Mouse (Mus musculus) CH12.LX (cell line): ENCODE results near the gene Dcst2. TPM values are rescaled to one million over a fixed set of nuclear protein-coding genes. Genes with fewer than 3 reads are reported as not detected.

Source experiments
- DNase-seq: peaks from one replicate; pipeline ENCODE4 v3.0.0-alpha.2; 2013; ENCODE audit errors: extremely low read depth
- H3K27ac ChIP-seq: 2 replicates; pipeline ENCODE4 v1.5.1; 2012; ENCODE audit warnings: low read depth, mild to moderate bottlenecking, control low read depth, moderate library complexity; ENCODE audit not compliant: insufficient read depth
- H3K27me3 ChIP-seq: replicated peaks from 2 replicates; pipeline ENCODE3; 2012; ENCODE audit warnings: inconsistent platforms
- H3K36me3 ChIP-seq, 2 experiments: replicated peaks in 1 of 2; 2 replicates each; pipeline versions ENCODE3 to v1.6.1; 2012; ENCODE audit warnings: inconsistent platforms in 1 of 2, low read length in 1 of 2, mild to moderate bottlenecking in 1 of 2, mixed read lengths in 1 of 2, moderate library complexity in 1 of 2; ENCODE audit not compliant: control insufficient read depth in 1 of 2, insufficient read depth in 1 of 2
- H3K4me1 ChIP-seq, 2 experiments: 2 replicates each; pipeline ENCODE4 v1.6.1; 2012; ENCODE audit warnings: inconsistent platforms in 1 of 2, moderate library complexity in 1 of 2; ENCODE audit not compliant: insufficient read depth in 2 of 2, control insufficient read depth in 1 of 2
- H3K4me2 ChIP-seq: 2 replicates; pipeline ENCODE4 v1.6.1; 2012; ENCODE audit warnings: low read depth, mild to moderate bottlenecking, control low read depth; ENCODE audit not compliant: poor library complexity, insufficient read depth, severe bottlenecking
- H3K4me3 ChIP-seq, 3 experiments: fragments of 150-350 bp in 1 of 3; sonication (generic) in 1 of 3; replicated peaks in 1 of 3; 2 replicates each; pipeline versions ENCODE3 to v1.5.1; 2011 to 2012; ENCODE audit warnings: low read depth in 2 of 3, low read length in 2 of 3, mild to moderate bottlenecking in 2 of 3, moderate library complexity in 2 of 3, control low read depth in 1 of 3, improper control_type of control experiment in 1 of 3, inconsistent platforms in 1 of 3, mixed read lengths in 1 of 3; ENCODE audit not compliant: poor library complexity in 1 of 3
- H3K79me2 ChIP-seq: replicated peaks from 2 replicates; pipeline ENCODE4 v1.6.1; 2012; ENCODE audit warnings: mild to moderate bottlenecking, moderate library complexity; ENCODE audit not compliant: control insufficient read depth, poor library complexity, insufficient read depth, severe bottlenecking; ENCODE audit errors: extremely low read depth
- H3K9ac ChIP-seq: 2 replicates; pipeline ENCODE4 v1.6.1; 2012; ENCODE audit warnings: low read depth, mild to moderate bottlenecking, control low read depth, moderate library complexity; ENCODE audit not compliant: insufficient read depth
- H3K9me3 ChIP-seq: replicated peaks from 2 replicates; pipeline ENCODE3; 2012; ENCODE audit warnings: low read length, inconsistent platforms, mixed read lengths
- BHLHE40 ChIP-seq: IDR thresholded peaks from 2 replicates; pipeline ENCODE4 v1.6.1; 2011; ENCODE audit warnings: mild to moderate bottlenecking, low read depth, low read length, improper control_type of control experiment
- CHD1 ChIP-seq: IDR thresholded peaks from 2 replicates; pipeline ENCODE4 v1.6.1; 2012; ENCODE audit warnings: low read depth, low read length, improper control_type of control experiment, inconsistent platforms
- CHD2 ChIP-seq: IDR thresholded peaks from 2 replicates; pipeline ENCODE4 v1.6.1; 2011; ENCODE audit warnings: low read length, improper control_type of control experiment
- CTCF ChIP-seq, 2 experiments: IDR thresholded peaks in 1 of 2; conservative IDR thresholded peaks in 1 of 2; 2 replicates each; pipeline ENCODE4 v1.5.1; 2011 to 2012; ENCODE audit warnings: low read depth in 2 of 2, low read length in 2 of 2, improper control_type of control experiment in 1 of 2, inconsistent platforms in 1 of 2, mild to moderate bottlenecking in 1 of 2, moderate library complexity in 1 of 2
- E2F4 ChIP-seq: IDR thresholded peaks from 2 replicates; pipeline ENCODE4 v1.6.1; 2011; ENCODE audit warnings: low read depth, low read length, improper control_type of control experiment; ENCODE audit not compliant: insufficient replicate concordance
- ELF1 ChIP-seq: IDR thresholded peaks from 2 replicates; pipeline ENCODE4 v1.6.1; 2014; ENCODE audit warnings: low read depth, mild to moderate bottlenecking, inconsistent platforms, low read length, improper control_type of control experiment
- EP300 ChIP-seq: IDR thresholded peaks from 2 replicates; pipeline ENCODE4 v1.6.1; 2011; ENCODE audit warnings: low read length, improper control_type of control experiment
- ETS1 ChIP-seq: conservative IDR thresholded peaks from 2 replicates; pipeline ENCODE4 v1.6.1; 2012; ENCODE audit warnings: low read depth, mild to moderate bottlenecking, inconsistent platforms, low read length, improper control_type of control experiment, moderate library complexity
- HCFC1 ChIP-seq: IDR thresholded peaks from 2 replicates; pipeline ENCODE4 v1.6.1; 2012; ENCODE audit warnings: low read depth, mild to moderate bottlenecking, inconsistent platforms, low read length, improper control_type of control experiment
- IRF4 ChIP-seq: IDR thresholded peaks from 2 replicates; pipeline ENCODE4 v1.6.1; 2014; ENCODE audit warnings: low read depth, mild to moderate bottlenecking, inconsistent platforms, low read length, improper control_type of control experiment
- JUN ChIP-seq: IDR thresholded peaks from 2 replicates; pipeline ENCODE4 v1.6.1; 2011; ENCODE audit warnings: low read depth, mild to moderate bottlenecking, low read length, improper control_type of control experiment, moderate library complexity; ENCODE audit not compliant: insufficient read depth
- JUND ChIP-seq: conservative IDR thresholded peaks from 2 replicates; pipeline ENCODE4 v1.6.1; 2011; ENCODE audit warnings: low read depth, low read length, improper control_type of control experiment
- KAT2A ChIP-seq: IDR thresholded peaks from 2 replicates; pipeline ENCODE4 v1.6.1; 2012; ENCODE audit warnings: low read length, improper control_type of control experiment, inconsistent platforms; ENCODE audit not compliant: insufficient replicate concordance
- MAFK ChIP-seq: IDR thresholded peaks from 2 replicates; pipeline ENCODE4 v1.6.1; 2011; ENCODE audit warnings: low read length, improper control_type of control experiment; ENCODE audit not compliant: insufficient replicate concordance
- MAX ChIP-seq: IDR thresholded peaks from 2 replicates; pipeline ENCODE4 v1.6.1; 2011; ENCODE audit warnings: low read length, improper control_type of control experiment
- MAZ ChIP-seq: IDR thresholded peaks from 2 replicates; pipeline ENCODE4 v1.6.1; 2012; ENCODE audit warnings: low read depth, mild to moderate bottlenecking, inconsistent platforms, low read length, improper control_type of control experiment, moderate library complexity
- MEF2A ChIP-seq: IDR thresholded peaks from 2 replicates; pipeline ENCODE4 v1.6.1; 2014; ENCODE audit warnings: low read depth, mild to moderate bottlenecking, inconsistent platforms, low read length, improper control_type of control experiment, borderline replicate concordance
- MXI1 ChIP-seq: IDR thresholded peaks from 2 replicates; pipeline ENCODE4 v1.6.1; 2011; ENCODE audit warnings: mild to moderate bottlenecking, low read depth, low read length, improper control_type of control experiment
- MYC ChIP-seq: IDR thresholded peaks from 2 replicates; pipeline ENCODE4 v1.6.1; 2011; ENCODE audit warnings: low read depth, mild to moderate bottlenecking, improper control_type of control experiment, low read length
- NELFE ChIP-seq: IDR thresholded peaks from 2 replicates; pipeline ENCODE4 v1.6.1; 2011; ENCODE audit warnings: low read depth, low read length, improper control_type of control experiment
- NRF1 ChIP-seq: IDR thresholded peaks from 2 replicates; pipeline ENCODE4 v1.6.1; 2014; ENCODE audit warnings: low read depth, mild to moderate bottlenecking, inconsistent platforms, low read length, improper control_type of control experiment, moderate library complexity
- PAX5 ChIP-seq: IDR thresholded peaks from 2 replicates; pipeline ENCODE4 v1.6.1; 2012; ENCODE audit warnings: low read length, inconsistent platforms, mixed read lengths
- POLR2A ChIP-seq: IDR thresholded peaks from 2 replicates; pipeline ENCODE4 v1.6.1; 2011; ENCODE audit warnings: low read depth, mild to moderate bottlenecking, improper control_type of control experiment, low read length
- POLR2AphosphoS2 ChIP-seq: IDR thresholded peaks from 2 replicates; pipeline ENCODE4 v1.6.1; 2011; ENCODE audit warnings: low read depth, low read length, improper control_type of control experiment
- RAD21 ChIP-seq: IDR thresholded peaks from 2 replicates; pipeline ENCODE4 v1.6.1; 2011; ENCODE audit warnings: low read depth, mild to moderate bottlenecking, low read length, improper control_type of control experiment, moderate library complexity
- RCOR1 ChIP-seq: conservative IDR thresholded peaks from 2 replicates; pipeline ENCODE4 v1.6.1; 2012; ENCODE audit warnings: low read depth, mild to moderate bottlenecking, inconsistent platforms, low read length, improper control_type of control experiment
- SIN3A ChIP-seq: IDR thresholded peaks from 2 replicates; pipeline ENCODE4 v1.6.1; 2012; ENCODE audit warnings: low read length, improper control_type of control experiment, inconsistent platforms
- TBP ChIP-seq: conservative IDR thresholded peaks from 2 replicates; pipeline ENCODE4 v1.6.1; 2011; ENCODE audit warnings: low read depth, low read length, improper control_type of control experiment
- TCF12 ChIP-seq: IDR thresholded peaks from 2 replicates; pipeline ENCODE4 v1.6.1; 2014; ENCODE audit warnings: low read depth, mild to moderate bottlenecking, inconsistent platforms, low read length, improper control_type of control experiment
- UBTF ChIP-seq: IDR thresholded peaks from 2 replicates; pipeline ENCODE4 v1.6.1; 2012; ENCODE audit warnings: low read depth, mild to moderate bottlenecking, inconsistent platforms, low read length, improper control_type of control experiment, moderate library complexity
- USF1 ChIP-seq: IDR thresholded peaks from 2 replicates; pipeline ENCODE4 v1.6.1; 2014; ENCODE audit warnings: low read depth, mild to moderate bottlenecking, inconsistent platforms, low read length, improper control_type of control experiment
- ZC3H11A ChIP-seq: IDR thresholded peaks from 2 replicates; pipeline ENCODE4 v1.6.1; 2012; ENCODE audit warnings: low read depth, mild to moderate bottlenecking, inconsistent platforms, low read length, improper control_type of control experiment
- ZKSCAN1 ChIP-seq: IDR thresholded peaks from 2 replicates; pipeline ENCODE4 v1.6.1; 2012; ENCODE audit warnings: low read depth, inconsistent platforms, low read length, improper control_type of control experiment, borderline replicate concordance
- ZNF384 ChIP-seq: IDR thresholded peaks from 2 replicates; pipeline ENCODE4 v1.6.1; 2012; ENCODE audit warnings: low read depth, low read length, improper control_type of control experiment, inconsistent platforms
- dilution Hi-C: fragments of 300-500 bp; cut with MboI; formaldehyde crosslinking; loops from 2 replicates; pipeline ENCODE4 v1.14.3; 2020; ENCODE audit warnings: low sequenced_read_pairs; ENCODE audit not compliant: extremely low pct_unique_long_range_greater_than_20kb, extremely low pct_ligation_motif_present
- in situ Hi-C: fragments of 300-500 bp; cut with MboI; formaldehyde crosslinking; loops from 3 replicates; pipeline ENCODE4 v1.14.3; 2019; ENCODE audit warnings: low sequenced_read_pairs, low pct_ligation_motif_present, low pct_unique_long_range_greater_than_20kb, mixed read lengths
- polyA plus RNA-seq: library from polyadenylated mRNA; unstranded; fragments of >175 nt; gene quantifications from 2 replicates; pipeline ENCODE4 v1.2.1, GENCODE M21; 2012; ENCODE audit warnings: low read depth; ENCODE audit not compliant: insufficient read length
- total RNA-seq, 2 experiments: library from RNA; depleted of rRNA; stranded (reverse); fragments of 300-350 nt in 1 of 2; fragments of >200 nt in 1 of 2; gene quantifications; 2 replicates each; pipeline ENCODE4 v1.2.3; 2012 to 2014

Gene Dcst2
- total and polyA plus RNA-seq, 3 experiments: 0.10 TPM; not detected in 2

GRCm38 (mm10) chr3:89417840-89418169, 56.0 kb downstream of the Dcst2 start:
- dilution Hi-C loops: no loop called here
- H3K27me3 ChIP-seq: no peaks in the 10 kb centered on the region
- peak overlapping the region; percentile 90 for H3K9ac ChIP-seq
- peaks cover 35 to 47% of the 10 kb centered on the region in 2 experiments for H3K36me3 ChIP-seq
- H3K79me2 ChIP-seq: peaks cover 51% of the 10 kb centered on the region
- peak overlapping the region; percentile 61; the same call in 1 of the 2 replicates for H3K4me2 ChIP-seq
- in situ Hi-C loops: no loop called here
- no peak for TF ChIP-seq KAT2A
- no peak for TF ChIP-seq MAFK
- no peak for TF ChIP-seq ELF1
- TF ChIP-seq MYC: no peak
- TF ChIP-seq EP300: peak; percentile 15; the same call in 1 of the 2 replicates
- no peak for TF ChIP-seq MAX
- TF ChIP-seq POLR2A: no peak
- peak; percentile 37; the same call in 1 of the 2 replicates for TF ChIP-seq CHD1
- no peak for TF ChIP-seq CTCF (conservative IDR thresholded peaks at IDR 0.05 in 1 of 2, IDR thresholded peaks at IDR 0.05 in 1 of 2; ENCODE audit: low read depth in 2 of 2, low read length in 2 of 2)
- TF ChIP-seq MEF2A: no peak
- TF ChIP-seq BHLHE40: 0 out of 2 replicates have a peak, but pooled peaks have one; percentile 57
- TF ChIP-seq E2F4: no peak
- no peak for TF ChIP-seq CHD2
- no peak for TF ChIP-seq PAX5
- TF ChIP-seq JUN: no peak
- TF ChIP-seq TBP: no peak
- peak; percentile 85 for TF ChIP-seq NRF1
- peak; percentile 37 for TF ChIP-seq ETS1
- no peak for TF ChIP-seq ZNF384
- no peak for TF ChIP-seq NELFE
- TF ChIP-seq ZKSCAN1: no peak
- peak; percentile 72; the same call in 1 of the 2 replicates for TF ChIP-seq MAZ
- TF ChIP-seq USF1: no peak
- TF ChIP-seq ZC3H11A: no peak
- no peak for TF ChIP-seq HCFC1
- TF ChIP-seq MXI1: no peak
- no peak for TF ChIP-seq UBTF
- TF ChIP-seq IRF4: no peak
- no peak for TF ChIP-seq JUND
- no peak for TF ChIP-seq RAD21
- no peak for TF ChIP-seq TCF12
- no peak for TF ChIP-seq POLR2AphosphoS2
- no peak for TF ChIP-seq SIN3A
- 0 out of 2 replicates have a peak, but pooled peaks have one; percentile 45 for TF ChIP-seq RCOR1
- H3K4me3 ChIP-seq: peak overlapping the region; percentile 68 to 76 (median 69)
- DNase-seq: peak; percentile 88
- H3K9me3 ChIP-seq: peaks cover 8% of the 10 kb centered on the region
- H3K4me1 ChIP-seq: peaks cover 18 to 47% of the 10 kb centered on the region in 2 experiments
- H3K27ac ChIP-seq: peak overlapping the region; percentile 76
